Mouse (Mus musculus) brown adipose tissue, adult 24 weeks (tissue): ENCODE measurements at regions not wholly inside any gene's neighbourhood (a gene's known extent, or its start where the extent isn't known, plus 50 kb on each side); places are given as distances from the start of the nearest gene placed in this dataset.

Source experiments
- H3K27ac ChIP-seq: fragments of 200-500 bp; replicated peaks from 2 replicates; pipeline ENCODE4 v1.5.1; 2012; ENCODE audit warnings: low read depth, mild to moderate bottlenecking, low read length
- H3K4me1 ChIP-seq: fragments of 200-500 bp; 2 replicates; pipeline ENCODE4 v1.6.1; 2012; ENCODE audit warnings: low read length, mixed read lengths; ENCODE audit not compliant: control insufficient read depth, insufficient read depth, insufficient read length
- H3K4me3 ChIP-seq: fragments of 200-500 bp; 2 replicates; pipeline ENCODE4 v1.5.1; 2012; ENCODE audit warnings: low read depth, mild to moderate bottlenecking, low read length, moderate library complexity; ENCODE audit not compliant: insufficient read depth

GRCm38 (mm10) chr3:52500026-52500425 is 231.9 kb downstream of the Foxo1 start:
- H3K4me1 ChIP-seq, result peaks cover 6% of the 10 kb centered on the region; the same call in 1 of the 2 replicates
- H3K4me3 ChIP-seq, result no peak overlapping the region
- H3K27ac ChIP-seq, result no peak overlapping the region

GRCm38 (mm10) chr3:52499581-52499980 is 231.4 kb downstream of the Foxo1 start:
- no peak overlapping the region for H3K4me3 ChIP-seq
- peaks cover 6% of the 10 kb centered on the region; the same call in 1 of the 2 replicates for H3K4me1 ChIP-seq
- H3K27ac ChIP-seq, result no peak overlapping the region

- Histone ChIP-seq H3K27ac (no peak overlapping the region), H3K4me3 (no peak overlapping the region), H3K4me1 (peaks cover 6% of the 10 kb centered on the region; the same call in 1 of the 2 replicates)
These were observed 230.5 kb downstream of the Foxo1 start for GRCm38 (mm10) chr3:52498506-52499228.

GRCm38 (mm10) chr3:52496965-52497364 is 228.8 kb downstream of the Foxo1 start:
- H3K27ac ChIP-seq, result no peak overlapping the region
- no peak overlapping the region for H3K4me3 ChIP-seq
- no peaks in the 10 kb centered on the region; the same call in 1 of the 2 replicates for H3K4me1 ChIP-seq

GRCm38 (mm10) chr3:52495401-52495800 is 227.3 kb downstream of the Foxo1 start:
- Histone ChIP-seq H3K27ac (no peak overlapping the region), H3K4me1 (no peaks in the 10 kb centered on the region; the same call in 1 of the 2 replicates), H3K4me3 (no peak overlapping the region)

- Histone ChIP-seq H3K27ac (no peak overlapping the region), H3K4me3 (no peak overlapping the region), H3K4me1 (no peaks in the 10 kb centered on the region; the same call in 1 of the 2 replicates)
These were observed 226.8 kb downstream of the Foxo1 start for GRCm38 (mm10) chr3:52494924-52495323.

GRCm38 (mm10) chr3:52479186-52479585 is 211.1 kb downstream of the Foxo1 start:
- Histone ChIP-seq H3K4me3 (no peak overlapping the region), H3K27ac (no peak overlapping the region)

GRCm38 (mm10) chr3:52469900-52470299 is 201.8 kb downstream of the Foxo1 start:
- Histone ChIP-seq H3K27ac (no peak overlapping the region), H3K4me3 (no peak overlapping the region), H3K4me1 (peaks cover 3% of the 10 kb centered on the region; the same call in 1 of the 2 replicates)

More at GRCm38 (mm10) chr3:52479186-52479585, 211.1 kb downstream of the Foxo1 start:
- H3K4me1 ChIP-seq, result no peaks in the 10 kb centered on the region

GRCm38 (mm10) chr3:52469397-52469796 is 201.3 kb downstream of the Foxo1 start:
- Histone ChIP-seq H3K27ac (no peak overlapping the region), H3K4me3 (no peak overlapping the region), H3K4me1 (peaks cover 3% of the 10 kb centered on the region; the same call in 1 of the 2 replicates)

GRCm38 (mm10) chr3:52468326-52468725 is 200.2 kb downstream of the Foxo1 start:
- no peak overlapping the region for H3K4me3 ChIP-seq
- H3K27ac ChIP-seq, result no peak overlapping the region
- H3K4me1 ChIP-seq, result peaks cover 6% of the 10 kb centered on the region; the same call in 1 of the 2 replicates

- Histone ChIP-seq H3K4me1 (peaks cover 6% of the 10 kb centered on the region; the same call in 1 of the 2 replicates), H3K27ac (no peak overlapping the region), H3K4me3 (no peak overlapping the region)
These were observed 199.7 kb downstream of the Foxo1 start for GRCm38 (mm10) chr3:52467876-52468275.

- no peak overlapping the region for H3K27ac ChIP-seq
- H3K4me3 ChIP-seq, result no peak overlapping the region
- H3K4me1 ChIP-seq, result peaks cover 6% of the 10 kb centered on the region; the same call in 1 of the 2 replicates
These were observed 198.9 kb downstream of the Foxo1 start for GRCm38 (mm10) chr3:52466984-52467565.

- Histone ChIP-seq H3K27ac (no peak overlapping the region), H3K4me1 (peaks cover 6% of the 10 kb centered on the region; the same call in 1 of the 2 replicates), H3K4me3 (no peak overlapping the region)
These were observed 198.4 kb downstream of the Foxo1 start for GRCm38 (mm10) chr3:52466571-52466970.

GRCm38 (mm10) chr3:52463911-52464310 is 195.8 kb downstream of the Foxo1 start:
- Histone ChIP-seq H3K4me3 (no peak overlapping the region), H3K27ac (no peak overlapping the region), H3K4me1 (peaks cover 6% of the 10 kb centered on the region; the same call in 1 of the 2 replicates)

GRCm38 (mm10) chr3:52454955-52455354 is 186.8 kb downstream of the Foxo1 start:
- Histone ChIP-seq H3K4me1 (peaks cover 22% of the 10 kb centered on the region), H3K27ac (no peak overlapping the region), H3K4me3 (no peak overlapping the region)

- Histone ChIP-seq H3K4me3 (no peak overlapping the region), H3K4me1 (peaks cover 19% of the 10 kb centered on the region), H3K27ac (peak overlapping the region; percentile 64)
These were observed 184.9 kb downstream of the Foxo1 start for GRCm38 (mm10) chr3:52453041-52453440.
